Mouse (Mus musculus): Measurements from ENCODE around the gene Uvrag.
A peak's percentile ranks its signal among the peaks of the same experiment; 100 is the strongest.

Gene Uvrag

DNA sequence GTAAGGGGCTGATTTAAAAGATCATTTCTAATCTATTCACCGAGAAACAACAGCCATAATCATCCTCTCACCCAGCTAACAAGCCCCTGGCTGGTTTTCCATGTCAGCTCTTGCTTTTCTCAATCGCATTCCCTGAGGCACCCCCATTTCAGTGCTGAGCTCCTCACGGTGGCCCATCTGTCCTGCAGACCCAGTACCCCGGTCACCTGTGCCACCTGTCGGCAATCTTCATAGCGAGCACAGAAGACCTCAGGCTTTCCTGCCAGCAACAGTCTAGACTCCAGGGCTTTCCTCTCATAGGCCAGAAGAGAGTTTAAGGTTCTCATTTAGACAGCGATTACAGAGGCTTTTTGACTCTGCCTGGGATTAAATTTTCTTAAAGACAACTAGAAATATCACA, 115.7 kb downstream of the Uvrag start:
- no peaks in the 10 kb centered on the region for H3K9me3 ChIP-seq (ENCODE audit: low read length)
- no peaks in the 10 kb centered on the region for H3K36me3 ChIP-seq (ENCODE audit: insufficient read depth, low read length)
- H3K4me1 ChIP-seq (replicated peaks; ENCODE audit: low read depth, low read length), result no peaks in the 10 kb centered on the region
- no peak overlapping the region for H3K4me3 ChIP-seq (replicated peaks; ENCODE audit: low read length)
- H3K27me3 ChIP-seq (ENCODE audit: insufficient read depth, low read length), result no peaks in the 10 kb centered on the region
- TF ChIP-seq CTCF (conservative IDR thresholded peaks at IDR 0.05; ENCODE audit: low read length) (no peak), POU5F1 (IDR thresholded peaks at IDR 0.05; ENCODE audit: borderline replicate concordance, low read length) (no peak), NANOG (IDR thresholded peaks at IDR 0.05; ENCODE audit: borderline replicate concordance, low read length) (no peak)

DNA sequence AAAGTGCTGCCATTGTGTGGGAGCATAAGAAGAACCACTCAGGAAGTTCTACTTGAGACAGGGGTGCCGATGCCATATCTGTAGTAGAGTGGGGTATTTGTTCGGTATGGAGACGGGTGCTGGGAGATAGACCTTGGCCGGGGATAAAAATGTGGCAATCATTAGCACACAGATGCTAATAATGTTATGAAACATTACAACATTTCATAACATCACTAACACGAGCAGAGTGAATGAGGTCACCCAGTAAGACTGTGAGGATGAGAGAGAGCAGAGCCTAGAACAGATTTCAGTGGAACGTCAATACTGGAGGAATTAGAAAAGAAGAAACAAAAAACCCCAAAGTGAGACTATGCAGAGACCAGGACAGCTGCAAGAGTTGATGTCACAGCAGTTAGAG, 116.2 kb downstream of the Uvrag start:
- H3K36me3 ChIP-seq (ENCODE audit: insufficient read depth, low read length), result no peaks in the 10 kb centered on the region
- no peak for TF ChIP-seq CTCF (conservative IDR thresholded peaks at IDR 0.05; ENCODE audit: low read length)
- TF ChIP-seq POU5F1 (IDR thresholded peaks at IDR 0.05; ENCODE audit: borderline replicate concordance, low read length), result no peak
- TF ChIP-seq NANOG (IDR thresholded peaks at IDR 0.05; ENCODE audit: borderline replicate concordance, low read length), result no peak
- H3K4me3 ChIP-seq (replicated peaks; ENCODE audit: low read length), result no peak overlapping the region

DNA sequence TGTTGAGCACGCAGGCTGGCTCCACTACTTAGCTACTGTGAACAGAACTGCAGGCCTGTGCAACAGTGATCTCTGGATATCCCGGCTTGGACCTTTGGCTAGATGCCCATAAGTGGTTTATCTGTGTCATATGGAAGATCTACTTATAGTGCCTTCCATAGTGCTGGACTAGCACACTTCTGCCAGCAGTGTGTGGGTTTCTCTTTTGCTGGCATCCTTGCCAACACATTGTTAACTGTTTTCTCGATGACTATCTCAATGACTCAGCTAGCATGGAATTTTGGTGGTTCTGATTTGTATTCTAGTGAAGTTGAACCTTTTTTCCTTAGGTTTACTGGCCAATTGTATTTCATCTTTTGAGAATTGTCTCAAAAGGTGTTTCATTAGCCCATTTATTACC, 117.0 kb downstream of the Uvrag start:
- Histone ChIP-seq H3K4me3 (replicated peaks; ENCODE audit: low read length) (no peak overlapping the region), H3K27me3 (ENCODE audit: insufficient read depth, low read length) (no peaks in the 10 kb centered on the region), H3K9me3 (ENCODE audit: low read length) (no peaks in the 10 kb centered on the region), H3K4me1 (replicated peaks; ENCODE audit: low read depth, low read length) (no peaks in the 10 kb centered on the region), H3K36me3 (ENCODE audit: insufficient read depth, low read length) (no peaks in the 10 kb centered on the region)
- TF ChIP-seq POU5F1 (IDR thresholded peaks at IDR 0.05; ENCODE audit: borderline replicate concordance, low read length) (no peak), CTCF (conservative IDR thresholded peaks at IDR 0.05; ENCODE audit: low read length) (no peak), NANOG (IDR thresholded peaks at IDR 0.05; ENCODE audit: borderline replicate concordance, low read length) (no peak)

More for the DNA sequence above, 116.2 kb downstream of the Uvrag start:
- Histone ChIP-seq H3K4me1 (replicated peaks; ENCODE audit: low read depth, low read length) (no peaks in the 10 kb centered on the region), H3K9me3 (ENCODE audit: low read length) (no peaks in the 10 kb centered on the region), H3K27me3 (ENCODE audit: insufficient read depth, low read length) (no peaks in the 10 kb centered on the region)

GRCm38 (mm10) chr7:99021277-99021676, 119.7 kb downstream of the Uvrag start:
- Histone ChIP-seq H3K9me3 (ENCODE audit: low read length) (no peaks in the 10 kb centered on the region), H3K27me3 (ENCODE audit: insufficient read depth, low read length) (no peaks in the 10 kb centered on the region)
- TF ChIP-seq CTCF (conservative IDR thresholded peaks at IDR 0.05; ENCODE audit: low read length) (no peak), NANOG (IDR thresholded peaks at IDR 0.05; ENCODE audit: borderline replicate concordance, low read length) (no peak)

GRCm38 (mm10) chr7:99020353-99020752, 120.6 kb downstream of the Uvrag start:
- peaks cover 3% of the 10 kb centered on the region; the same call in 1 of the 2 replicates for H3K4me1 ChIP-seq (replicated peaks; ENCODE audit: low read depth, low read length)

More at GRCm38 (mm10) chr7:99021277-99021676, 119.7 kb downstream of the Uvrag start:
- Histone ChIP-seq H3K4me3 (replicated peaks; ENCODE audit: low read length) (no peak overlapping the region), H3K36me3 (ENCODE audit: insufficient read depth, low read length) (no peaks in the 10 kb centered on the region), H3K4me1 (replicated peaks; ENCODE audit: low read depth, low read length) (no peaks in the 10 kb centered on the region)

GRCm38 (mm10) chr7:99017224-99017844, 123.6 kb downstream of the Uvrag start:
- no peaks in the 10 kb centered on the region for H3K36me3 ChIP-seq (ENCODE audit: insufficient read depth, low read length)
- peaks cover 8% of the 10 kb centered on the region; the same call in 1 of the 2 replicates for H3K4me1 ChIP-seq (replicated peaks; ENCODE audit: low read depth, low read length)
- TF ChIP-seq CTCF (conservative IDR thresholded peaks at IDR 0.05; ENCODE audit: low read length), result no peak
- TF ChIP-seq POU5F1 (IDR thresholded peaks at IDR 0.05; ENCODE audit: borderline replicate concordance, low read length), result no peak
- no peak for TF ChIP-seq NANOG (IDR thresholded peaks at IDR 0.05; ENCODE audit: borderline replicate concordance, low read length)
- H3K27me3 ChIP-seq (ENCODE audit: insufficient read depth, low read length), result no peaks in the 10 kb centered on the region
- H3K9me3 ChIP-seq (ENCODE audit: low read length), result no peaks in the 10 kb centered on the region
- H3K4me3 ChIP-seq (replicated peaks; ENCODE audit: low read length), result no peak overlapping the region

More at GRCm38 (mm10) chr7:99020353-99020752, 120.6 kb downstream of the Uvrag start:
- Histone ChIP-seq H3K4me3 (replicated peaks; ENCODE audit: low read length) (no peak overlapping the region), H3K36me3 (ENCODE audit: insufficient read depth, low read length) (no peaks in the 10 kb centered on the region), H3K27me3 (ENCODE audit: insufficient read depth, low read length) (no peaks in the 10 kb centered on the region), H3K9me3 (ENCODE audit: low read length) (no peaks in the 10 kb centered on the region)
- TF ChIP-seq CTCF (conservative IDR thresholded peaks at IDR 0.05; ENCODE audit: low read length) (no peak), NANOG (IDR thresholded peaks at IDR 0.05; ENCODE audit: borderline replicate concordance, low read length) (no peak), POU5F1 (IDR thresholded peaks at IDR 0.05; ENCODE audit: borderline replicate concordance, low read length) (no peak)

GRCm38 (mm10) chr7:99015914-99016313, 125.0 kb downstream of the Uvrag start:
- Histone ChIP-seq H3K36me3 (ENCODE audit: insufficient read depth, low read length) (no peaks in the 10 kb centered on the region), H3K9me3 (ENCODE audit: low read length) (no peaks in the 10 kb centered on the region), H3K4me1 (replicated peaks; ENCODE audit: low read depth, low read length) (peaks cover 8% of the 10 kb centered on the region; the same call in 1 of the 2 replicates), H3K27me3 (ENCODE audit: insufficient read depth, low read length) (no peaks in the 10 kb centered on the region), H3K4me3 (replicated peaks; ENCODE audit: low read length) (no peak overlapping the region)
- TF ChIP-seq NANOG (IDR thresholded peaks at IDR 0.05; ENCODE audit: borderline replicate concordance, low read length) (no peak), CTCF (conservative IDR thresholded peaks at IDR 0.05; ENCODE audit: low read length) (no peak), POU5F1 (IDR thresholded peaks at IDR 0.05; ENCODE audit: borderline replicate concordance, low read length) (no peak)

DNA sequence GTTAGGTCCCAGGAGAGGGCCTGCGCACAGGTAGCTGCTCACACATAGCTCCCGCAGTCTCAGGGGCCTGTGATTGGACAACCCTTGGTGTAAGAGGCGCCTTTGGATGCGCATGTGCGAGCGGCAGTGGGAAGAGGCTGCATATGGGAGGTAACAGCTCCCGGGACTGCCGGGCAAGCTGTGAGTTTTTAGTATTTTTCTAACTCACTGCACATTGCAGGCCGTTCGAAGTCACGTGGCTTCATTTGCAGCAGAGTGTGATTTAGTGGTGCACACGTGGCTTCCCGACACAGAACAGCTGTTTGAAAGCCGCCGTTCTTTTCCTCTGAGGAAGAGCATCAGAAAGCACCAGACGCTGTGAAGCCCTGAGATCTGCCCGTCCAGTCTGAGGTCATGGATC, 125.5 kb downstream of the Uvrag start:
- Histone ChIP-seq H3K4me3 (replicated peaks; ENCODE audit: low read length) (peak overlapping the region; percentile 35), H3K27me3 (ENCODE audit: insufficient read depth, low read length) (no peaks in the 10 kb centered on the region), H3K9me3 (ENCODE audit: low read length) (no peaks in the 10 kb centered on the region), H3K4me1 (replicated peaks; ENCODE audit: low read depth, low read length) (peaks cover 8% of the 10 kb centered on the region; the same call in 1 of the 2 replicates), H3K36me3 (ENCODE audit: insufficient read depth, low read length) (no peaks in the 10 kb centered on the region)
- no peak for TF ChIP-seq POU5F1 (IDR thresholded peaks at IDR 0.05; ENCODE audit: borderline replicate concordance, low read length)
- TF ChIP-seq NANOG (IDR thresholded peaks at IDR 0.05; ENCODE audit: borderline replicate concordance, low read length), result no peak
- TF ChIP-seq CTCF (conservative IDR thresholded peaks at IDR 0.05; ENCODE audit: low read length), result no peak

- Histone ChIP-seq H3K4me3 (replicated peaks; ENCODE audit: low read length) (no peak overlapping the region), H3K27me3 (ENCODE audit: insufficient read depth, low read length) (no peaks in the 10 kb centered on the region), H3K9me3 (ENCODE audit: low read length) (no peaks in the 10 kb centered on the region), H3K36me3 (ENCODE audit: insufficient read depth, low read length) (no peaks in the 10 kb centered on the region), H3K4me1 (replicated peaks; ENCODE audit: low read depth, low read length) (peaks cover 8% of the 10 kb centered on the region; the same call in 1 of the 2 replicates)
- TF ChIP-seq POU5F1 (IDR thresholded peaks at IDR 0.05; ENCODE audit: borderline replicate concordance, low read length) (no peak), NANOG (IDR thresholded peaks at IDR 0.05; ENCODE audit: borderline replicate concordance, low read length) (no peak), CTCF (conservative IDR thresholded peaks at IDR 0.05; ENCODE audit: low read length) (no peak)
Observed at GRCm38 (mm10) chr7:99014620-99015019, 126.3 kb downstream of the Uvrag start.
